In the genomic region with DNA sequence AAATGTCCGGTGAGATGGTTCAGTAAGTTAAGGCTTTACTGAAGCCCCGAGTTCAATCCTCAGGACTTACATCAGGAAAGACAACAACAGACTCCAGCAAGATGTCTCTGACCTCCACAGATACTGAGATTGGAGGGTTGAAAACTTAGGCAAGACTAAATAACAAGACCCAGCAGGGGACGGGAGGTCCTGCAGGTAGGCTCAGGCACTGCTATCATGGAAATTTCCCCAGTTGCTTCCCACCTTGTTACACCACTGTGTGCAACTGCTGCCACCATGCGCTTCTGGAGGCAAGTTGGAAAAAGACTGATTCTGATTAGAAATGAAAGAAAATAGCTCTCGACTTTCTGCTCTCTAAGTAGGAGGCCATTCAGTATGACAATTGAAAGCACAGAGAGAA, we compare ENCODE assay signal across 15 mouse cellular contexts.
"Had no signal": no experiment of that assay in that cellular context is flagged by ENCODE, and none has a peak within 500 bp of the region (broad histone marks: within the 10 kb centered on the region; RNA-seq: fewer than 3 reads in every experiment).

No protein-coding gene starts in this region.

- H3K27me3 ChIP-seq: lung, embryonic 15.5 days; megakaryocyte, embryonic 14.5 days; midbrain, embryonic 13.5 days; midbrain, embryonic 15.5 days; neural tube, embryonic 12.5 days; stomach, embryonic 15.5 days had no signal

- H3K36me3 ChIP-seq: midbrain, embryonic 15.5 days; stomach, embryonic 15.5 days had no signal

- H3K4me1 ChIP-seq: midbrain, embryonic 13.5 days; midbrain, embryonic 15.5 days; neural tube, embryonic 12.5 days had no signal

- DNase-seq: liver, postnatal 0 days; lung, adult 2 months; lung, postnatal 36 days; right cerebral cortex, postnatal 25 days; thymus, adult 2 months; thymus, postnatal 14 days; thymus, postnatal 36 days had no signal

- H3K4me2 ChIP-seq: lung, embryonic 15.5 days; midbrain, embryonic 11.5 days; midbrain, embryonic 13.5 days; midbrain, embryonic 15.5 days; neural tube, embryonic 12.5 days; stomach, embryonic 15.5 days had no signal

- ATAC-seq: liver, postnatal 0 days; midbrain, embryonic 13.5 days had no signal

- H3K4me3 ChIP-seq: lung, embryonic 15.5 days; megakaryocyte, embryonic 14.5 days; midbrain, embryonic 13.5 days; midbrain, embryonic 15.5 days; neural tube, embryonic 12.5 days; stomach, embryonic 15.5 days had no signal

- H3K9me3 ChIP-seq: lung, embryonic 15.5 days; megakaryocyte, embryonic 14.5 days; midbrain, embryonic 13.5 days; midbrain, embryonic 15.5 days; neural tube, embryonic 12.5 days; stomach, embryonic 15.5 days had no signal

- H3K9ac ChIP-seq: liver, postnatal 0 days; lung, embryonic 15.5 days; midbrain, embryonic 13.5 days; midbrain, embryonic 15.5 days; neural tube, embryonic 12.5 days; stomach, embryonic 15.5 days had no signal

- H3K27ac ChIP-seq: macrophage; midbrain, embryonic 13.5 days; midbrain, embryonic 15.5 days; neural tube, embryonic 12.5 days had no signal
